Mouse (Mus musculus) heart, postnatal 10 days (tissue): ENCODE results near the gene Ccr8. TPM values are rescaled to one million over a fixed set of nuclear protein-coding genes. Genes with fewer than 3 reads are reported as not detected.

ENCODE experiments used
- DNase-seq, 2 experiments: peaks; one replicate each; pipeline ENCODE4 v3.0.0; 2021
- intact Hi-C: fragments of 180-260 bp; cut with DNase I; formaldehyde crosslinking; loops from one replicate; pipeline ENCODE4 v1.15.1; 2025
- total RNA-seq, 2 experiments: library from RNA; stranded (reverse); gene quantifications; 2 replicates each; pipeline ENCODE4 v1.2.3; 2021

Ccr8 gene
- total RNA-seq, 2 experiments from 2014 or later: not detected

DNA sequence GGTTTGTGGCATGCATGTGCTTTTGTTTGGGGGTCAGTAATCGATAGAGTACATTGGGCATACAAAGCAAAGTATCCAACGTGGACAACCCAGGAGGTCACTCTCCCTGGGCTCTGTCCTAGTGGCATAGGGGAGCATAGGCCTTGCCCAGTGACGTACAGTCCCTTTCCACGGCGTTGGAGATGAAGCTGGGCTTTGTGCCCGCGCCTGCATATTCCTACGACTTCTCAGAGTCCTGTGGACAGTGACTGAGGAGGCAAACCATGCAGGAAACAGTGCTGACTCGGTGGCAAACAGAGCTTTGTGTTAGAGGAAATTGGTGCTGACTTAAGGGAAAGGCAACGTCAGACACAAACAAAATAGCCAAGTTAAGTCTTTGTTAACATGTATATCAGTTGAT lies 37.4 kb downstream of the Ccr8 start:
- intact Hi-C loops: no loop called here
- DNase-seq: no peak

- no peak for DNase-seq
- intact Hi-C loops: loop anchor here (10.0 kb wide), 1 partner anchor 363 kb away; the partner anchor contains the start of gene Eif1b
These were observed 39.9 kb downstream of the Ccr8 start for GRCm38 (mm10) chr9:120131784-120132288.

GRCm38 (mm10) chr9:120132980-120133754 lies 41.3 kb downstream of the Ccr8 start:
- DNase-seq: no peak
- intact Hi-C loops: loop anchor here (10.0 kb wide), 1 partner anchor 362 kb away; the partner anchor contains the start of gene Eif1b

- intact Hi-C loops: loop anchor here (10.0 kb wide), 1 partner anchor 361 kb away; the partner anchor contains the start of gene Eif1b
These were observed 42.0 kb downstream of the Ccr8 start for GRCm38 (mm10) chr9:120133755-120134475.

DNA sequence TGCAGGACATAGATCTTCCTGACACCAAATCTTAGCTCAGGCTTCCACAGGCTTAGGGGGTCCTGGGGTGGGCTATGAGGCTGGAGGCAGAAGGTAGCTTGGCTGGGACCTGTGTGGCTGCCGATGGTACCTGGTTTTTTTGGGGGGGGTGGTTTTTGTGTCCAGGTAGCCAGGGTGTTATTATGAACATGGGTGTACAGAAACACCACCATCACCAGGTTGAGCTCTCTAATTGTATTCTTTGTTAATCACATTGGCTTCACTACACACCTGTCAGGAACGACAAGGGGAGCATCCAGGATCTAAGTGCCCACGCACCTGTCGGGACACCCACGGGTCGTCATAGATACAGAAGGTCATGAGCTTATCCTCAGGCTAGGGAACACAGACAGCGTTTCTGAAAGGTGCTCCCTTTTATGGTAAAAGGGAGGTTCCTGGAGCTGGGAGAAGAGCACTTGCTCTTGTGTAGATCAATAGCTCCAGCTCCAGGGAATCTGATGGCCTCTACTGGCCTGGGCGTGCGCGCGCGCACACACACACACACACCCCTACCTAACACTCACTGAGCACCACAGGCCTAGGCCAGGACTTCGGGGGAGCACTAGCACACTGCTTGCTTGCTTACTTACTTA lies 42.7 kb downstream of the Ccr8 start:
- intact Hi-C loops: loop anchor here (10.0 kb wide), 1 partner anchor 360 kb away; the partner anchor contains the start of gene Eif1b
- DNase-seq: no peak

More at GRCm38 (mm10) chr9:120133755-120134475, 42.0 kb downstream of the Ccr8 start:
- DNase-seq: no peak

DNA sequence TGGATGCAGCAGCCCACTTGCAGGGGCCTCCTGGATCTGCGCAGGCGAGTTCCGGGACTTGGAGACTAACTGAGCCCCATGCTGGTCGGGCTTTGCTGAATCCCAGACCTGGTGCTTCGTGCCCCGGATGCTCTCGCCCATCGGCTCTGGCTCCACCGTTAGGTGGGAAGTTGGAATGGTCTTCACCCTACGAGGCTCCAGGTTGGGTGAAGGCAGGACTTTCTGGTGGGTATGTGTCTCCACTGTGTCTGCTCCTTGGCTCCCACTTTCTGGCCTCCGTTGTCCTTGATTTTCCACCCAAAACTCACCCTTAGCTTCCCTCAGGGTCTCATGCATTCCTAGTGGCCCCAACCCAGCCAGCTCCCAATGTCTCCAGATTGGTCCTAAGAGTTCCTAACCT lies 43.5 kb downstream of the Ccr8 start:
- intact Hi-C loops: loop anchor here (10.0 kb wide), 1 partner anchor 359 kb away; the partner anchor contains the start of gene Eif1b
- DNase-seq: no peak

- intact Hi-C loops: loop anchor here (1.0 kb wide), 3 partner anchors 31 to 285 kb away; no protein-coding TSS in a partner anchor
- peak; percentile 80 to 90 for DNase-seq
These were observed 48.7 kb downstream of the Ccr8 start for GRCm38 (mm10) chr9:120140652-120141051.

- intact Hi-C loops: no loop called here
- DNase-seq: no peak
These were observed 52.6 kb downstream of the Ccr8 start for GRCm38 (mm10) chr9:120144474-120144873.

Other genes starting within 250 kb of the Ccr8 start
- gene Wdr48, start 197.2 kb upstream of the Ccr8 start, total RNA-seq: 10 to 100 TPM; 29.8 to 30.3 TPM
- gene Gorasp1, start 154.5 kb upstream of the Ccr8 start, total RNA-seq: 10 to 100 TPM; 19.1 to 22.9 TPM
- not detected for gene Ttc21a, start 154.5 kb upstream of the Ccr8 start, total RNA-seq
- 10 to 100 TPM in 1 of 2 experiments, 1 to 10 TPM in 1; 9.9 to 19.0 TPM for gene Csrnp1, start 107.5 kb upstream of the Ccr8 start, total RNA-seq
- gene Xirp1, start 68.5 kb upstream of the Ccr8 start, total RNA-seq: 100 to 1,000 TPM; 147 to 150 TPM
- gene Cx3cr1, start 22.2 kb upstream of the Ccr8 start, total RNA-seq: 1 to 10 TPM; 3.9 to 7.1 TPM
- gene Slc25a38, start 18.3 kb downstream of the Ccr8 start, total RNA-seq: 10 to 100 TPM; 10.2 to 11.7 TPM
- 100 to 1,000 TPM; 624 to 658 TPM for gene Rpsa, start 35.6 kb downstream of the Ccr8 start, total RNA-seq
- not detected for gene Mobp, start 57.6 kb downstream of the Ccr8 start, total RNA-seq
- gene Myrip, start 209.4 kb downstream of the Ccr8 start, total RNA-seq: 1 to 10 TPM; 2.3 to 3.8 TPM